Mouse (Mus musculus): ENCODE measurements around the gene Tlr7. TPM values are rescaled to one million over a fixed set of nuclear protein-coding genes. Genes with fewer than 3 reads are reported as not detected.

The Tlr7 gene
- polyA plus RNA-seq, 1 experiment from 2014 or later, result 1.1 TPM

DNA sequence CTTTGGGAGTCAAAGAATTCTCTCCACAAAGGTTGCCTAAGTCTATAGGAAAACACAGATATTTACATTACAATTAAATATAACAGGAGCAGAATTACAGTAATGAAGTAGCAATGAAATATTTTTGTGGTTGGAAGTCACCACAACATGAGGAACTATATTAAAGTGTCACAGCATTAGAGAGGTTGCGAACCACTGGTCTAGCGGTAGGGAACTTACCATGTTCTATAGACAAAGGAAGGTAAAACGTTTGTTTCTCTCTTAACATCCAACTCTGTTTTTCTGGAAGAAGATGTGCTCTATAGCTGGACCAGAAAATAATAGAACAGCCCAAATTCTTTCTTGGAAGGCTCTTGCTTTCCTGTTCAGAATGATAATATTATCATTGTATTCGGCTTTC is 66.8 kb downstream of the Tlr7 start:
- DNase-seq (ENCODE audit: low spot score) (no peak), ATAC-seq (replicated peaks; ENCODE audit: low FRiP score) (no peak)
- Histone ChIP-seq H3K9me3 (ENCODE audit: control insufficient read depth, low read length) (no peaks in the 10 kb centered on the region), H3K36me3 (ENCODE audit: control insufficient read depth, insufficient read depth, low read length) (no peaks in the 10 kb centered on the region), H3K4me2 (no peak overlapping the region), H3K9ac (ENCODE audit: low read depth, low read length) (no peak overlapping the region), H3K27me3 (replicated peaks; ENCODE audit: control insufficient read depth, insufficient read depth, low read length) (no peaks in the 10 kb centered on the region; the same call in 1 of the 2 replicates), H3K27ac (ENCODE audit: low read depth, low read length) (no peak overlapping the region), H3K4me3 (ENCODE audit: low read depth, low read length) (no peak overlapping the region), H3K4me1 (replicated peaks; ENCODE audit: control insufficient read depth, insufficient read depth, low read length) (no peaks in the 10 kb centered on the region)
- 70% methylated on average over 4 of the region's 4 CpGs for WGBS

Other genes starting within 250 kb of the Tlr7 start
- gene Tmsb4x, start 121.2 kb downstream of the Tlr7 start, polyA plus RNA-seq (2014; fragmentation: Nextera tagmentation; extraction: Ambion mirVana), result 1,729 and 1,856 TPM in 2 replicates
- gene Tlr8, start 66.2 kb downstream of the Tlr7 start, polyA plus RNA-seq (2014; fragmentation: Nextera tagmentation; extraction: Ambion mirVana), result 0.63 and 0.84 TPM in 2 replicates
- gene Prps2, start 52.2 kb upstream of the Tlr7 start, polyA plus RNA-seq (2014; fragmentation: Nextera tagmentation; extraction: Ambion mirVana), result 25.2 and 25.9 TPM in 2 replicates